Mouse (Mus musculus): ENCODE data around the gene Fam92b. TPM values are rescaled to one million over a fixed set of nuclear protein-coding genes. Genes with fewer than 3 reads are reported as not detected.

Gene Fam92b
- polyA plus RNA-seq (2012; rRNA removed) = 0.71 and 1.5 TPM in 2 replicates

GRCm38 (mm10) chr8:120177318-120178123 lies at the start of gene Fam92b:
Fam92b (minus strand) TSS chr8:120177466.

Other genes with a start within 250 kb of the Fam92b start
- 24.6 and 25.2 TPM in 2 replicates for gene Crispld2, start 185.0 kb downstream of the Fam92b start, polyA plus RNA-seq (2012; rRNA removed)
- 97.5 and 125 TPM in 2 replicates for gene Zdhhc7, start 76.0 kb downstream of the Fam92b start, polyA plus RNA-seq (2012; rRNA removed)
- 79.4 and 87.4 TPM in 2 replicates for gene 6430548M08Rik, start 63.3 kb downstream of the Fam92b start, polyA plus RNA-seq (2012; rRNA removed)
- 54.9 and 67.5 TPM in 2 replicates for gene Gse1, start 51.0 kb upstream of the Fam92b start, polyA plus RNA-seq (2012; rRNA removed)